Mouse (Mus musculus): ENCODE data around the gene Rnf149.

Gene Rnf149

GRCm38 (mm10) chr1:39527432-39527831 lies 49.8 kb downstream of the Rnf149 start:
- WGBS = 18% methylated on average over 7 of the region's 7 CpGs

DNA sequence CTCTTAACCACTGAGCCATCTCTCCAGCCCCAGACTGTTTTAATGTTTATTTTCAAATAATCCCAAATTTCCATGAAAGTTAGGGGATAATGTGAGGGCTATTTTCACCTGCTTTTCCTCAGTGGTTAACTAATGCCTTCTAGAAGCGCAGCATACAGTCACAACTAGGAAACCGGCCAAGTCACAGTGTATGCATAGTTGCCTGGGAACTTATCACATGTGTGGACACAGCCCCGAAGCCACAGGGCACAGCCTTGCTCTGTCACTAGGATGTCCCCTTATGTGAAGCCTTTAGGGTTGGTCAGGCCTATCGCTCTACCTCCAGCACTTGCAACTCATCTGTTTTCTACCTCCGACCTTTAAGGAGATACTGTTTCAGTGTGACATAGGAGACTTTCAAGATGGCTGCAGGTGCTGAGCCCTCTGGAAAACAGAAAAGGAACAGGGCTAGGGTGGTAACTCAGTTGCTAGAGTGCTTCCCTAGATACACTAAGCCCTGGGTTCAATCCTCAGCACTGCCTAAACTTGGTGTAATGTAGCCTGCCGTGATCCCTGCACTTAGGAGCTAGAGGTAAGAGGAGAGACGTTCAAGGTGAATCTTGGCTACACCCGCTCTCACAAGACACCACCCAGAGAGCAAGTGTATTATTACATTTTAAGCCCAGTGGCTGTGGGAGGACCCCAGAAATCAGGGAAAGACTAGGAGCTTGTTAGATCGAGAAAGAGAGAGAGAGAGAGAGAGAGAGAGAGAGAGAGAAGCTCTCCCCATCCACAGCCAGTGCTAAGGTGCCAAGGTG lies 50.6 kb downstream of the Rnf149 start:
- 85% methylated on average over 9 of the region's 9 CpGs for WGBS

GRCm38 (mm10) chr1:39525763-39526162 lies 51.4 kb downstream of the Rnf149 start:
- WGBS = 75% methylated on average over 7 of the region's 7 CpGs

GRCm38 (mm10) chr1:39522519-39522918 lies 54.7 kb downstream of the Rnf149 start:
- 20% methylated on average over 5 of the region's 5 CpGs for WGBS

DNA sequence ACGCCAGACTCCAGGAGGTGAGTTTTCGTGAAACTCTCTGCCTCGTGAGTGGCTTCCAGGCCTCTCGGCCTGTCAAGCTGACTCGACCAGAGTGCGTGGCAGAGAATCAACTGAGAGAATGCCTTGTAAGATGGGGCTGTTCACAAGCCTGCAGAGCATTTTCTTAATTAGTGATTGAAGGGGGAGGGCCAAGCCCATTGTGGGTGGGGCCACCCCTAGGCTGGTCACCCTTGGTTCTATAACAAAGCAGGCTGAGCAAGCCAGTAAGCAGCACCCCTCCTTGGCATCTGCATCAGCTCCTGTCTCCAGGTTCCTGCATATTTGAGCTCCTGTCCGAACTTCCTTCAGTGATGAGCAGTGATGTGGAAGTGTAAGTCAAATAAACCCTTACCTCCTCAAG lies 55.9 kb downstream of the Rnf149 start:
- WGBS = 87% methylated on average over 7 of the region's 7 CpGs

GRCm38 (mm10) chr1:39515303-39515991 lies 61.8 kb downstream of the Rnf149 start:
- 88% methylated on average over 10 of the region's 10 CpGs for WGBS

DNA sequence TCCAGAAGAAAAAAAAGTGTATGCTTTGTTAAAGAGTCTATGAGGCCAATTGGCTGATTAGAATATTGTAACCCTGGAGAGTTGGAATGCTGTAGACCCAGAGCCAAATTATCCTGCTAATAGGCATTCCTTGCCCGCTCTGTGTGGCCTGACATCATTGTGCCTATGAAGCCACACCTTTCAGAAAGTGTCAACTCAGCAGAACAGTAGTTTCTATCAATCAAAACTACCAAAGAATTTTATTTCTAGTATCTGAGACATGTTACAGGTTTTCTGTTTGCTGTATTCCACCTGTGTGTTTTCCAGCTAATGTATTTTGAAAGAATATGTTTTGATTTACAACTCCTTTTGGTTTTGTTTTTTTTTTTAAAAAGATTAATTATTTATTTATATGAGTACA lies 65.0 kb downstream of the Rnf149 start:
- 75% methylated on average over 1 of the region's 1 CpGs for WGBS

GRCm38 (mm10) chr1:39511775-39512174 lies 65.4 kb downstream of the Rnf149 start:
- 78% methylated on average over 8 of the region's 8 CpGs for WGBS

DNA sequence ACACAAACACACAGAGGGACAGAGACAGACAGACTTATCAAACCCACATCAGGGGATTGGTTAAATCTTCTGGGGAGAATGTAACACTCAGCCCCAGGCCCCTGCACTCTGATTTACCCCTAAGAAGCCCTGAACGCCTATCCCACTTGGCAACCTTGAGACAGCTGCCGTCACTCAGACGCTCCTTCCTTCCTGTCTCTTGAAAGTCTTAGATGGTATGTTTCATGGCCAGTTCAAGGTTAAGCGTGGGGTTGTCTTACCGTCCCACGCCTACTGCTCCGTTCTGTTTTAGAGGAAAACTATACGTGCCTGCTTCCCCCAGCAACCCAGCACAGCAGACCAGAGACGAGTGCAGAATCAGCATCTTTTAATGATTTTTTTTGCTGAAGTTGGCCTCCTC lies 71.6 kb downstream of the Rnf149 start:
- WGBS = 84% methylated on average over 9 of the region's 9 CpGs

DNA sequence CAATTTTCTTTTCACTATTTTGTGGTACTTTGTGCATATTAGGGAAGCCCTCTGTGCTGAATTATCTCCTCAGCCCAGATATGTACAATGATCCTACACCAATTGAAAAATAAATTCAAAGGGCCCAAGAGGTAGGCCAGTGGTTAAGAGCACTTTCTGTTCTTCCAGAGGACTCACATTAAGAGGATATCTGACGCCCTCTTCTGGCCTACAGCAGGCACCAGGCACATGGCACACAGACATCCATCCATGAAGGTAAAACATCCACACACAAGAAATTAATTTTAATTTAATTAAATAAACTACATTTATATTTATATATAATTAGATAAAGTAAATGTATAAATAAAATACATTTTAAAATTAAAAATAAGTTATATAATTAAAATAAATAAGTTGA lies 72.9 kb downstream of the Rnf149 start:
- 30% methylated on average over 1 of the region's 1 CpGs for WGBS

DNA sequence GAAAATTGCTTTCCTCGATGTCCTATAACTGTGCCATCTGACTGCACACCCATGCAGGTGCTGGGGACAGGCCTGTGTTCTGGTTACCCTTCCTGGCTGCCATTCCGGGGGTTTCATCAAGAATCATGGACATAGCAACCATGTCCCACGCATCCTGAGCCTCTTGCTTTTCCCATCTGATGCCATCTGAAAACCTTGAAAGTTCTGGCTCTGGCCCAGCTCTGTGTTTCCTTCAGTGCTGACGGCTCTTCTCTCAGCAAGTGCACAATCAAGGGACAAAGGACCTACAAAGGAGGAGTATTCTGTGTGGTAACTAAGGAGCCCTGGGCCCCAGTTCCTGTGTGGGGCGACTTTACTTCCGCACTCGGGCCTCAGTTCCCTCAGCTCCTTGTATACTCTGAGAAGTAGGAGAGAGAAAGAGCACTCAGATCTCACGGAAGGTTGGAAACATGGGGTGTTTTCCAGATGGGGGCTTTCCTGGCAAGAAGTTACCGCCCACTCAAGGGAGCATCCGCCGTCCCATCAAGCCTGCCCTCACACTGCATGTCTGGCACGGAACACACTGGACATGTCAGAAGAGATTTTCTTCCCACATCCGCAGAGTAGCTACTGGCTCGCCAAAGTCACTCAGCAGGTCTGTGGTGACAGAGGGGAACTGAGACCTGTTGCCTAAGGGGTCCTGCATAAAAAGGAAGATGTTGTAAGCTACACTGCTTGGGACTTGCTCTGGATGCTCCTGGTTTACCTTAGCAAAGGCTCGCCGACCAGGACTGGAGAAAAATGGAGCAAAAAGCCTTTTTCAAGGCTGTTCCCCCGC lies 74.2 kb downstream of the Rnf149 start:
- 67% methylated on average over 17 of the region's 17 CpGs for WGBS
